Mouse (Mus musculus): Measurements from ENCODE around the gene Vmn2r84. TPM values are rescaled to one million over a fixed set of nuclear protein-coding genes. Genes with fewer than 3 reads are reported as not detected.

Gene Vmn2r84
- polyA plus RNA-seq, 1 experiment, result not detected

DNA sequence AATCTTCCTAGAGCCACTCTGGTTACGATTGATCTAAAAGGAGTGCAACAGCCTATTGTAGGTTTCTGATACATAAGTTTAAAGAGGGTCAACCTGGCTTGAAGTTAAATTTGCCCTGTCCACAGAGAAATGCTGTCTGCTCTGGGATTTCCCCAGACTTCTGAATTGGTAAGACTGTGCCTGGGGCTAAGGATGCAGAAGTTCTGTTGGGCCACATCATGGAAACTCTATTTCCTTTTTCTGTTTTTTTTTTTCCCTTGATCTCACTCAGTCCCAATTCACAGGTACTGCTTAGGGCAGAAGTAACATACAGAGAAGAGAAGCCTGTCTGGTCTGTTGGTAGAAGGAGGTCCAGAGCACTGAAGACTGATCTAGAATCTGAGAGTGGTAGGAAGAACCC, 63.4 kb downstream of the Vmn2r84 start:
- WGBS, result 91% methylated on average over 1 of the region's 1 CpGs

More for the DNA sequence above, 63.4 kb downstream of the Vmn2r84 start:
- TF ChIP-seq CTCF (IDR thresholded peaks at IDR 0.05; ENCODE audit: insufficient read depth, low read depth, low read length), result no peak
- TF ChIP-seq POLR2A (IDR thresholded peaks at IDR 0.05; ENCODE audit: insufficient read depth, low read depth, low read length), result no peak
- Histone ChIP-seq H3K27ac (ENCODE audit: insufficient read depth, low read depth, low read length) (no peak overlapping the region), H3K4me3 (ENCODE audit: insufficient read depth, low read depth, low read length) (no peak overlapping the region), H3K4me1 (ENCODE audit: control insufficient read depth, insufficient read depth, low read length) (no peaks in the 10 kb centered on the region)

Other genes with a start within 250 kb of the Vmn2r84 start
- not detected in 2 replicates for gene Olfr825, start 227.6 kb downstream of the Vmn2r84 start, polyA plus RNA-seq (2012; ENCODE audit: insufficient read depth, insufficient read length, low replicate concordance, missing spikeins)
- gene Olfr826, start 210.1 kb downstream of the Vmn2r84 start, polyA plus RNA-seq (2012; ENCODE audit: insufficient read depth, insufficient read length, low replicate concordance, missing spikeins), result not detected in 2 replicates
- not detected in 2 replicates for gene Olfr827, start 179.9 kb downstream of the Vmn2r84 start, polyA plus RNA-seq (2012; ENCODE audit: insufficient read depth, insufficient read length, low replicate concordance, missing spikeins)
- not detected in 2 replicates for gene Neurod4, start 114.1 kb downstream of the Vmn2r84 start, polyA plus RNA-seq (2012; ENCODE audit: insufficient read depth, insufficient read length, low replicate concordance, missing spikeins)
- not detected in 2 replicates for gene Tespa1, start 71.5 kb downstream of the Vmn2r84 start, polyA plus RNA-seq (2012; ENCODE audit: insufficient read depth, insufficient read length, low replicate concordance, missing spikeins)
- gene Vmn2r85, start 35.4 kb upstream of the Vmn2r84 start, polyA plus RNA-seq (2012; ENCODE audit: insufficient read depth, insufficient read length, low replicate concordance, missing spikeins), result not detected in 2 replicates
- gene Vmn2r86, start 61.7 kb upstream of the Vmn2r84 start, polyA plus RNA-seq (2012; ENCODE audit: insufficient read depth, insufficient read length, low replicate concordance, missing spikeins), result not detected in 2 replicates
- not detected in 2 replicates for gene Vmn2r87, start 103.1 kb upstream of the Vmn2r84 start, polyA plus RNA-seq (2012; ENCODE audit: insufficient read depth, insufficient read length, low replicate concordance, missing spikeins)